ENCODE assay signal across 8 mouse cellular contexts in genomic region chr15:97812126-97812525, GRCm38 (mm10). TPM values are rescaled to one million over a fixed set of nuclear protein-coding genes. Genes with fewer than 3 reads are reported as not detected.
A peak's percentile ranks its signal among the peaks of the same experiment; 100 is the strongest.
DNase-seq lines count a peak whose midpoint lies in the region; TF ChIP-seq lines count a peak whose summit lies in the region.
"Had no signal": no experiment of that assay in that cellular context is flagged by ENCODE, and none has a peak within 500 bp of the region (broad histone marks: within the 10 kb centered on the region; RNA-seq: fewer than 3 reads in every experiment).

No protein-coding gene starts in this region.

- H3K27me3 ChIP-seq in kidney, adult 2 months (replicated peaks; ENCODE audit: control insufficient read depth, insufficient read depth, low read length) = no peaks in the 10 kb centered on the region
- H3K27me3 ChIP-seq in limb, embryonic 10.5 days (ENCODE audit: low read depth, poor library complexity, severe bottlenecking) = no peaks in the 10 kb centered on the region

- H3K4me3 ChIP-seq in kidney, adult 2 months (ENCODE audit: insufficient read depth, low read depth, low read length) = no peak overlapping the region
- H3K4me3 ChIP-seq in limb, embryonic 10.5 days = no peak overlapping the region

- peak; percentile 87 for DNase-seq in adrenal gland, postnatal 10 days
- peak; percentile 93 to 94 for DNase-seq in cerebellum, postnatal 14 days
- peak; percentile 91 for DNase-seq in gastrocnemius, postnatal 14 days
- DNase-seq in kidney, adult 2 months = peak; percentile 93
- DNase-seq in limb, embryonic 10.5 days (ENCODE audit: low spot score) = no peak
- DNase-seq in right cerebral cortex, postnatal 14 days = peak; percentile 77
- DNase-seq in spleen, adult 12 weeks (ENCODE audit: low spot score) = no peak

- H3K9me3 ChIP-seq in limb, embryonic 10.5 days (replicated peaks) = no peaks in the 10 kb centered on the region

- intact Hi-C loops in gastrocnemius, postnatal 14 days (cut with DNase I; ENCODE audit: low total_unique reads) = no loop called here

- H3K4me1 ChIP-seq in kidney, adult 2 months (ENCODE audit: control insufficient read depth, insufficient read depth, low read length) = peaks cover 36% of the 10 kb centered on the region
- H3K4me1 ChIP-seq in limb, embryonic 10.5 days = peaks cover 28% of the 10 kb centered on the region

- peak overlapping the region; percentile 89 for H3K27ac ChIP-seq in kidney, adult 2 months (ENCODE audit: insufficient read depth, low read depth, low read length)
- 0 out of 2 replicates have a peak overlapping the region, but pooled peaks have one; percentile 22 for H3K27ac ChIP-seq in limb, embryonic 10.5 days
- H3K27ac ChIP-seq: liver, embryonic 14.5 days had no signal

- no peak for TF ChIP-seq CTCF in kidney, adult 2 months (conservative IDR thresholded peaks at IDR 0.05; ENCODE audit: insufficient read depth, insufficient read length, low read depth, low read length)

- H3K36me3 ChIP-seq in kidney, adult 2 months (ENCODE audit: control insufficient read depth, insufficient read depth, low read length) = no peaks in the 10 kb centered on the region
- H3K36me3 ChIP-seq in limb, embryonic 10.5 days = peaks cover 59% of the 10 kb centered on the region

- TF ChIP-seq POLR2A in kidney, adult 2 months (IDR thresholded peaks at IDR 0.05; ENCODE audit: low read depth, low read length) = no peak

- 16% methylated on average over 6 of the region's 6 CpGs for WGBS in kidney, adult 2 months
- WGBS in limb, embryonic 10.5 days = 89% methylated on average over 6 of the region's 6 CpGs

RNA-seq across cellular contexts. Expression of gene Hdac7, which starts 32.2 kb away (rescaled TPM):
- 10 to 100 TPM; 50.4 to 76.7 TPM for total RNA-seq in adrenal gland, postnatal 10 days (2021)
- total RNA-seq in gastrocnemius, postnatal 14 days (2021) = 10 to 100 TPM; 18.2 to 23.3 TPM
- 41.6 and 45.4 TPM in 2 replicates for polyA plus RNA-seq in kidney, adult 2 months (2012; rRNA removed)
- polyA plus RNA-seq in limb, embryonic 10.5 days (2016; fragmentation: Nextera tagmentation; extraction: Ambion mirVana) = 28.5 and 32.1 TPM in 2 replicates

RNA-seq across cellular contexts. Expression of gene Slc48a1, which starts 33.8 kb away (rescaled TPM):
- total RNA-seq in adrenal gland, postnatal 10 days (2021) = 10 to 100 TPM; 66.1 to 78.6 TPM
- 10 to 100 TPM; 39.9 to 40.3 TPM for total RNA-seq in gastrocnemius, postnatal 14 days (2021)
- 182 and 203 TPM in 2 replicates for polyA plus RNA-seq in kidney, adult 2 months (2012; rRNA removed)
- 17.0 and 23.5 TPM in 2 replicates for polyA plus RNA-seq in limb, embryonic 10.5 days (2016; fragmentation: Nextera tagmentation; extraction: Ambion mirVana)

RNA-seq across cellular contexts. Expression of gene Rapgef3, which starts 44.4 kb away (rescaled TPM):
- total RNA-seq in adrenal gland, postnatal 10 days (2021) = 10 to 100 TPM; 22.1 to 24.2 TPM
- 1 to 10 TPM; 6.2 to 9.7 TPM for total RNA-seq in gastrocnemius, postnatal 14 days (2021)
- polyA plus RNA-seq in kidney, adult 2 months (2012; rRNA removed) = 136 and 184 TPM in 2 replicates
- 6.4 and 6.7 TPM in 2 replicates for polyA plus RNA-seq in limb, embryonic 10.5 days (2016; fragmentation: Nextera tagmentation; extraction: Ambion mirVana)

Comparison
In these comparisons a context has a peak if more than half of its experiments do, and no peak if none do; other contexts are left out.
1. DNase-seq: peak in adrenal gland, postnatal 10 days (single experiment), cerebellum, postnatal 14 days (2 of 2), gastrocnemius, postnatal 14 days (single experiment), kidney, adult 2 months (single experiment) and right cerebral cortex, postnatal 14 days (single experiment); none in limb, embryonic 10.5 days (single experiment) and spleen, adult 12 weeks (single experiment).